In genomic region chr3:122169616-122170178, GRCm38 (mm10) we compare ENCODE assay signal across 7 mouse cellular contexts.
DNase-seq lines count a peak whose midpoint lies in the region; TF ChIP-seq lines count a peak whose summit lies in the region.

No protein-coding gene starts in this region.

- H3K4me3 ChIP-seq in cerebellum, adult 2 months (replicated peaks; ENCODE audit: insufficient read depth, low read depth, low read length) = no peak overlapping the region

- peak; percentile 94 for TF ChIP-seq CTCF in cerebellum, adult 2 months (IDR thresholded peaks at IDR 0.05; ENCODE audit: borderline replicate concordance, insufficient read depth, low read depth, low read length)

- peaks cover 11% of the 10 kb centered on the region for H3K4me1 ChIP-seq in cerebellum, adult 2 months (ENCODE audit: control insufficient read depth, insufficient read depth, low read length)

- H3K27me3 ChIP-seq in cerebellum, adult 2 months (ENCODE audit: control insufficient read depth, insufficient read depth, low read length) = no peaks in the 10 kb centered on the region

- WGBS in cerebellum, adult 2 months = 34% methylated on average over 10 of the region's 10 CpGs

- peak; percentile 76 for DNase-seq in CD4-positive, CD25-positive, alpha-beta regulatory T cell, adult 2 months (ENCODE audit: low read depth, low spot score)
- peak; percentile 59 for DNase-seq in MN1 (ENCODE audit: low spot score)
- peak; percentile 79 to 85 for DNase-seq in cerebellum, adult 2 months
- peak; percentile 60 for DNase-seq in gastrocnemius, postnatal 14 days
- DNase-seq in kidney, postnatal 25 days = peak; percentile 85 to 87
- peak; percentile 79 for DNase-seq in lung, postnatal 14 days
- DNase-seq in right cerebral cortex, postnatal 4 days = peak; percentile 47

- no peak overlapping the region for H3K27ac ChIP-seq in cerebellum, adult 2 months (ENCODE audit: insufficient read depth, low read length)

- intact Hi-C loops in gastrocnemius, postnatal 14 days (cut with DNase I; ENCODE audit: low total_unique reads) = loop anchor here (10.0 kb wide), 1 partner anchor 95 kb away; no protein-coding TSS in a partner anchor

- no peak for TF ChIP-seq POLR2A in cerebellum, adult 2 months (IDR thresholded peaks at IDR 0.05; ENCODE audit: borderline replicate concordance, insufficient read depth, low read length)
